In genomic region chr12:102521777-102522319, GRCm38 (mm10) we compare ENCODE assay signal across 10 mouse cellular contexts. TPM values are rescaled to one million over a fixed set of nuclear protein-coding genes. Genes with fewer than 3 reads are reported as not detected.
DNase-seq lines count a peak whose midpoint lies in the region; ATAC-seq lines count a peak whose summit lies in the region.
"Had no signal": no experiment of that assay in that cellular context is flagged by ENCODE, and none has a peak within 500 bp of the region (broad histone marks: within the 10 kb centered on the region; RNA-seq: fewer than 3 reads in every experiment).

No protein-coding gene starts in this region.

- no peaks in the 10 kb centered on the region for H3K9me3 ChIP-seq in forebrain, embryonic 14.5 days (replicated peaks; ENCODE audit: control insufficient read depth, low read length)
- H3K9me3 ChIP-seq in forebrain, embryonic 10.5 days: no peaks in the 10 kb centered on the region
- no peaks in the 10 kb centered on the region for H3K9me3 ChIP-seq in stomach, embryonic 15.5 days
- H3K9me3 ChIP-seq: megakaryocyte, embryonic 14.5 days had no signal

- no peaks in the 10 kb centered on the region for H3K36me3 ChIP-seq in forebrain, embryonic 14.5 days (ENCODE audit: control insufficient read depth, insufficient read depth, low read length)
- no peaks in the 10 kb centered on the region for H3K36me3 ChIP-seq in forebrain, embryonic 10.5 days (replicated peaks)
- H3K36me3 ChIP-seq in stomach, embryonic 15.5 days: no peaks in the 10 kb centered on the region

- 24% methylated on average over 13 of the region's 13 CpGs for WGBS in forebrain, embryonic 14.5 days
- 57% methylated on average over 13 of the region's 13 CpGs for WGBS in forebrain, embryonic 10.5 days
- 14% methylated on average over 13 of the region's 13 CpGs for WGBS in stomach, embryonic 15.5 days

- no peak overlapping the region for H3K27ac ChIP-seq in forebrain, embryonic 14.5 days (ENCODE audit: low read depth, low read length)
- no peak overlapping the region for H3K27ac ChIP-seq in forebrain, embryonic 10.5 days
- peak overlapping the region; percentile 53; the same call in 1 of the 2 replicates for H3K27ac ChIP-seq in stomach, embryonic 15.5 days

- peak; percentile 62 for DNase-seq in forebrain, embryonic 14.5 days (ENCODE audit: low spot score)
- DNase-seq in forebrain, embryonic 10.5 days (ENCODE audit: extremely low spot score, low spot score): no peak
- DNase-seq in ovary, adult 18-20 months (ENCODE audit: low spot score): peak; percentile 4
- no peak for DNase-seq in ovary, postnatal 10 days (ENCODE audit: low spot score)
- peak; percentile 32 for DNase-seq in kidney, adult 9 months
- no peak for DNase-seq in thymus, postnatal 0 days (ENCODE audit: low spot score)
- no peak for DNase-seq in frontal cortex, adult 2 months (ENCODE audit: extremely low spot score in 1 of 2, low spot score in 1 of 2)

- H3K4me3 ChIP-seq in forebrain, embryonic 14.5 days (ENCODE audit: low read depth, low read length): no peak overlapping the region
- H3K4me3 ChIP-seq in forebrain, embryonic 10.5 days: no peak overlapping the region
- H3K4me3 ChIP-seq in stomach, embryonic 15.5 days (replicated peaks): no peak overlapping the region
- H3K4me3 ChIP-seq: megakaryocyte, embryonic 14.5 days had no signal

- no peak overlapping the region for H3K4me2 ChIP-seq in forebrain, embryonic 14.5 days (ENCODE audit: low read length)
- peak overlapping the region; percentile 20; the same call in 1 of the 2 replicates for H3K4me2 ChIP-seq in stomach, embryonic 15.5 days

- H3K9ac ChIP-seq in forebrain, embryonic 14.5 days (ENCODE audit: low read length): no peak overlapping the region
- H3K9ac ChIP-seq in stomach, embryonic 15.5 days: no peak overlapping the region

- H3K27me3 ChIP-seq in forebrain, embryonic 14.5 days (replicated peaks; ENCODE audit: control insufficient read depth, insufficient read depth, low read length): no peaks in the 10 kb centered on the region
- no peaks in the 10 kb centered on the region for H3K27me3 ChIP-seq in forebrain, embryonic 10.5 days (ENCODE audit: poor library complexity, severe bottlenecking)
- H3K27me3 ChIP-seq in stomach, embryonic 15.5 days (replicated peaks): no peaks in the 10 kb centered on the region
- H3K27me3 ChIP-seq: CH12.LX had no signal

- H3K4me1 ChIP-seq in forebrain, embryonic 14.5 days (ENCODE audit: control insufficient read depth, insufficient read depth, low read length): peaks cover 4% of the 10 kb centered on the region; the same call in 1 of the 2 replicates
- H3K4me1 ChIP-seq in forebrain, embryonic 10.5 days: peaks cover 10% of the 10 kb centered on the region
- peaks cover 17% of the 10 kb centered on the region; the same call in 1 of the 2 replicates for H3K4me1 ChIP-seq in stomach, embryonic 15.5 days

- peak; percentile 29; the same call in 1 of the 2 replicates for ATAC-seq in forebrain, embryonic 14.5 days
- peak; percentile 70; the same call in 1 of the 2 replicates for ATAC-seq in stomach, embryonic 15.5 days (ENCODE audit: insufficient read depth, low FRiP score, low read depth)

RNA-seq across cellular contexts. Expression of gene Chga, which starts 32.9 kb away (rescaled TPM):
- polyA plus RNA-seq in forebrain, embryonic 14.5 days (2014; fragmentation: Nextera tagmentation; extraction: Ambion mirVana): 63.3 and 76.8 TPM in 2 replicates
- 6.7 and 9.2 TPM in 2 replicates for polyA plus RNA-seq in forebrain, embryonic 10.5 days (2016; fragmentation: Nextera tagmentation; extraction: Ambion mirVana)
- polyA plus RNA-seq in stomach, embryonic 15.5 days (2015; fragmentation: Nextera tagmentation; extraction: Ambion mirVana): 24.8 and 29.1 TPM in 2 replicates
- 13.2 and 25.2 TPM in 2 replicates for polyA plus RNA-seq in thymus, postnatal 0 days (2015; fragmentation: Nextera tagmentation; extraction: Ambion mirVana)
- 145 and 167 TPM in 2 replicates for polyA plus RNA-seq in frontal cortex, adult 2 months (2012; rRNA removed)

RNA-seq across cellular contexts. Expression of gene Golga5, which starts 52.9 kb away (rescaled TPM):
- polyA plus RNA-seq in forebrain, embryonic 14.5 days (2014; fragmentation: Nextera tagmentation; extraction: Ambion mirVana): 34.1 and 34.2 TPM in 2 replicates
- polyA plus RNA-seq in forebrain, embryonic 10.5 days (2016; fragmentation: Nextera tagmentation; extraction: Ambion mirVana): 25.0 and 26.3 TPM in 2 replicates
- polyA plus RNA-seq in stomach, embryonic 15.5 days (2015; fragmentation: Nextera tagmentation; extraction: Ambion mirVana): 29.0 and 35.0 TPM in 2 replicates
- polyA plus RNA-seq in thymus, postnatal 0 days (2015; fragmentation: Nextera tagmentation; extraction: Ambion mirVana): 31.7 and 34.5 TPM in 2 replicates
- 22.7 and 27.2 TPM in 2 replicates for polyA plus RNA-seq in frontal cortex, adult 2 months (2012; rRNA removed)

Comparison
In these comparisons a context has a peak if more than half of its experiments do, and no peak if none do; other contexts are left out.
1. DNase-seq: peak in forebrain, embryonic 14.5 days (single experiment), ovary, adult 18-20 months (single experiment) and kidney, adult 9 months (single experiment); none in forebrain, embryonic 10.5 days (single experiment), ovary, postnatal 10 days (single experiment), thymus, postnatal 0 days (single experiment) and frontal cortex, adult 2 months (0 of 2).